Mouse (Mus musculus) lung, embryonic 15.5 days (tissue): ENCODE results near the gene Sco1. TPM values are rescaled to one million over a fixed set of nuclear protein-coding genes. Genes with fewer than 3 reads are reported as not detected.

ENCODE experiments used
- ATAC-seq: fragments of 200-750 bp; cut with Nextera tagmentation; 2 replicates; pipeline ENCODE4 v1.8.0; 2017; ENCODE audit warnings: moderate number of reproducible peaks, borderline replicate concordance; ENCODE audit not compliant: low FRiP score, low TSS enrichment; ENCODE audit errors: extremely low read depth
- H3K27ac ChIP-seq: fragments of 300-500 bp; sonication (generic); 2 replicates; pipeline ENCODE4 v1.5.1; 2015; ENCODE audit warnings: moderate library complexity, mild to moderate bottlenecking, inconsistent platforms
- H3K27me3 ChIP-seq: fragments of 300-500 bp; sonication (generic); 2 replicates; pipeline ENCODE4 v1.6.1; 2015; ENCODE audit warnings: inconsistent platforms
- H3K36me3 ChIP-seq: fragments of 300-500 bp; sonication (generic); 2 replicates; pipeline ENCODE4 v1.6.1; 2015; ENCODE audit warnings: inconsistent platforms
- H3K4me1 ChIP-seq: fragments of 300-500 bp; sonication (generic); 2 replicates; pipeline ENCODE4 v1.6.1; 2015; ENCODE audit warnings: inconsistent platforms
- H3K4me2 ChIP-seq: fragments of 300-500 bp; sonication (generic); 2 replicates; pipeline ENCODE4 v1.6.1; 2015; ENCODE audit warnings: inconsistent platforms, mild to moderate bottlenecking, moderate library complexity
- H3K4me3 ChIP-seq: fragments of 300-500 bp; sonication (generic); 2 replicates; pipeline ENCODE4 v1.5.1; 2015; ENCODE audit warnings: mild to moderate bottlenecking, inconsistent platforms
- H3K9ac ChIP-seq: fragments of 300-500 bp; sonication (generic); 2 replicates; pipeline ENCODE4 v1.6.1; 2015; ENCODE audit warnings: inconsistent platforms
- H3K9me3 ChIP-seq: fragments of 300-500 bp; sonication (generic); 2 replicates; pipeline ENCODE4 v1.6.1; 2016; ENCODE audit warnings: inconsistent platforms
- WGBS: fragments of 180-500 bp; shearing (Covaris S2); methylation state at CpG from one replicate; pipeline ENCODE4 v1.1.7; 2015; 5-methylcytosine and 5-hydroxymethylcytosine counted together
- microRNA-seq: library from miRNA; unstranded; fragments of <30 nt; microRNA quantifications from one replicate; pipeline ENCODE4, GENCODE M21; 2016
- polyA plus RNA-seq: library from polyadenylated mRNA; unstranded; fragments of >200 nt; fragmentation: Nextera tagmentation; extraction: Ambion mirVana; gene quantifications from 2 replicates; pipeline ENCODE4 v1.2.1, GENCODE M21; 2015

The Sco1 gene
- polyA plus RNA-seq, 1 experiment from 2014 or later, result 17.2 TPM

- WGBS, result 38% methylated on average over 5 of the region's 5 CpGs
- H3K4me3 ChIP-seq, result no peak overlapping the region
- no peak overlapping the region for H3K27ac ChIP-seq
- H3K9ac ChIP-seq, result no peak overlapping the region
- H3K36me3 ChIP-seq, result no peaks in the 10 kb centered on the region
- no peaks in the 10 kb centered on the region for H3K9me3 ChIP-seq
- no peak overlapping the region for H3K4me2 ChIP-seq
- no peaks in the 10 kb centered on the region for H3K4me1 ChIP-seq
- no peaks in the 10 kb centered on the region; the same call in 1 of the 2 replicates for H3K27me3 ChIP-seq
- ATAC-seq, result no peak
Observed at GRCm38 (mm10) chr11:67110168-67110948, 57.9 kb downstream of the Sco1 start.

GRCm38 (mm10) chr11:67112019-67112850 lies 59.8 kb downstream of the Sco1 start:
- no peaks in the 10 kb centered on the region for H3K36me3 ChIP-seq
- H3K4me2 ChIP-seq, result no peak overlapping the region
- H3K27me3 ChIP-seq, result no peaks in the 10 kb centered on the region; the same call in 1 of the 2 replicates
- no peaks in the 10 kb centered on the region for H3K9me3 ChIP-seq
- no peak overlapping the region for H3K9ac ChIP-seq
- no peaks in the 10 kb centered on the region for H3K4me1 ChIP-seq
- WGBS, result 22% methylated on average over 11 of the region's 11 CpGs
- no peak overlapping the region for H3K4me3 ChIP-seq
- no peak for ATAC-seq
- no peak overlapping the region for H3K27ac ChIP-seq

- ATAC-seq, result no peak
- no peak overlapping the region for H3K9ac ChIP-seq
- no peaks in the 10 kb centered on the region for H3K4me1 ChIP-seq
- no peak overlapping the region for H3K4me2 ChIP-seq
- 41% methylated on average over 11 of the region's 11 CpGs for WGBS
- no peaks in the 10 kb centered on the region; the same call in 1 of the 2 replicates for H3K27me3 ChIP-seq
- H3K9me3 ChIP-seq, result no peaks in the 10 kb centered on the region
- H3K27ac ChIP-seq, result no peak overlapping the region
- no peaks in the 10 kb centered on the region for H3K36me3 ChIP-seq
- H3K4me3 ChIP-seq, result no peak overlapping the region
Observed at GRCm38 (mm10) chr11:67112851-67113202, 60.4 kb downstream of the Sco1 start.

- 82% methylated on average over 6 of the region's 6 CpGs for WGBS
- ATAC-seq, result no peak
- Histone ChIP-seq H3K27me3 (no peaks in the 10 kb centered on the region; the same call in 1 of the 2 replicates), H3K36me3 (no peaks in the 10 kb centered on the region), H3K4me2 (no peak overlapping the region), H3K27ac (no peak overlapping the region), H3K9me3 (no peaks in the 10 kb centered on the region), H3K4me1 (no peaks in the 10 kb centered on the region), H3K9ac (no peak overlapping the region), H3K4me3 (no peak overlapping the region)
Observed at GRCm38 (mm10) chr11:67113381-67113780, 60.9 kb downstream of the Sco1 start.

- 86% methylated on average over 5 of the region's 5 CpGs for WGBS
- no peak for ATAC-seq
Observed at GRCm38 (mm10) chr11:67114261-67114660, 61.8 kb downstream of the Sco1 start.

GRCm38 (mm10) chr11:67114901-67115300 lies 62.4 kb downstream of the Sco1 start:
- WGBS, result 84% methylated on average over 12 of the region's 12 CpGs
- Histone ChIP-seq H3K4me3 (no peak overlapping the region), H3K9ac (no peak overlapping the region), H3K4me2 (no peak overlapping the region), H3K27me3 (no peaks in the 10 kb centered on the region; the same call in 1 of the 2 replicates), H3K36me3 (no peaks in the 10 kb centered on the region), H3K9me3 (no peaks in the 10 kb centered on the region), H3K27ac (no peak overlapping the region), H3K4me1 (no peaks in the 10 kb centered on the region)
- no peak for ATAC-seq

More at GRCm38 (mm10) chr11:67114261-67114660, 61.8 kb downstream of the Sco1 start:
- no peak overlapping the region for H3K4me3 ChIP-seq
- H3K9me3 ChIP-seq, result no peaks in the 10 kb centered on the region
- no peaks in the 10 kb centered on the region; the same call in 1 of the 2 replicates for H3K27me3 ChIP-seq
- H3K4me1 ChIP-seq, result no peaks in the 10 kb centered on the region
- H3K9ac ChIP-seq, result no peak overlapping the region
- H3K36me3 ChIP-seq, result no peaks in the 10 kb centered on the region
- H3K4me2 ChIP-seq, result no peak overlapping the region
- H3K27ac ChIP-seq, result no peak overlapping the region

Small RNA genes within 50 kb of the gene (microRNA-seq; reads per million reads assigned to microRNA genes)
- not detected for gene Mir6923

Other genes starting within 250 kb of the Sco1 start
- 0.73 and 1.3 TPM in 2 replicates for gene Pirt, start 140.7 kb upstream of the Sco1 start, polyA plus RNA-seq
- gene Tmem238l, start 96.0 kb upstream of the Sco1 start, polyA plus RNA-seq, result not detected in 2 replicates
- 1.8 and 2.2 TPM in 2 replicates for gene Tmem220, start 27.5 kb upstream of the Sco1 start, polyA plus RNA-seq
- gene Adprm, start 76 bp upstream of the Sco1 start, polyA plus RNA-seq, result 25.7 and 28.5 TPM in 2 replicates
- 0.59 and 1.9 TPM in 2 replicates for gene Myh3, start 25.6 kb downstream of the Sco1 start, polyA plus RNA-seq
- gene Myh2, start 118.4 kb downstream of the Sco1 start, polyA plus RNA-seq, result not detected in 2 replicates
- 0.09 and 0.10 TPM in 2 replicates for gene Myh1, start 147.4 kb downstream of the Sco1 start, polyA plus RNA-seq
- 0.02 TPM in 1 of 2 replicates, not detected in the other for gene Myh4, start 185.4 kb downstream of the Sco1 start, polyA plus RNA-seq
- 0.39 and 2.3 TPM in 2 replicates for gene Myh8, start 224.5 kb downstream of the Sco1 start, polyA plus RNA-seq